Mouse (Mus musculus) bone marrow, adult 2 months (tissue): Measurements from ENCODE around the gene Fggy.

Experiments
- CTCF ChIP-seq: fragments of 200-500 bp; IDR thresholded peaks from 2 replicates; pipeline ENCODE4 v1.5.1; 2011; ENCODE audit warnings: low read length, control low read depth; ENCODE audit not compliant: control insufficient read depth, insufficient read depth
- POLR2A ChIP-seq: fragments of 200-500 bp; IDR thresholded peaks from 2 replicates; pipeline ENCODE4 v1.6.1; 2011; ENCODE audit warnings: low read depth, mild to moderate bottlenecking, control low read depth, low read length, borderline replicate concordance; ENCODE audit not compliant: control insufficient read depth

- TF ChIP-seq CTCF (no peak), POLR2A (no peak)
Observed at GRCm38 (mm10) chr4:95884184-95885145, 327.2 kb downstream of the Fggy start.
